Mouse (Mus musculus): ENCODE measurements at regions not wholly inside any gene's neighbourhood (a gene's known extent, or its start where the extent isn't known, plus 50 kb on each side); places are given as distances from the start of the nearest gene placed in this dataset.

GRCm38 (mm10) chr9:58428795-58429194 lies 58.5 kb upstream of the Tbc1d21 start:
- TF ChIP-seq POLR2A (IDR thresholded peaks at IDR 0.05; ENCODE audit: borderline replicate concordance, extremely low read depth, insufficient read depth, insufficient read length, poor library complexity, severe bottlenecking) (no peak), CTCF (IDR thresholded peaks at IDR 0.05; ENCODE audit: borderline replicate concordance, extremely low read depth, insufficient read depth, insufficient read length) (no peak)

All from brain, embryonic 14.5 days (tissue).